Mouse (Mus musculus): Measurements from ENCODE around the gene Lrpap1.

Lrpap1 gene

DNA sequence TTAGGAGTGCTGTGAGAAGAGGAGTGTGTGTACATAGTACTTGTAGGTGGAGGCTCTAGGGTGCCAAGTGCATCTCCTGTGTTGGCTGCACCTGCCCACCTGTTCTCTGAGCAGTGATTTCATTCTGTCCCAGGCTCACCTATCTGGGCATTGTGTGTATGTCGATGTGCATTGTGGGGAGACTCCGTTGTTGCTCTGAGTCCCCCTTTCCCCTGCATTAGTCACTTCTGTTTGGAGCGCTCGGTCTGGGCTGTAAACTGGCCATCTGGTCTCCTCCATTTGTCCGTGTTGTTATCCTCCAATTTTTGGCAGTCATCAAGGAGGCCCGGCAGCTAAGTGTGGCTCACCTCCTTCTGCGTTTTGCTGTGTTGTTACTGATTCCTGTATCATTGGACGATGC lies 14.5 kb upstream of the Lrpap1 start:
- DNase-seq (ENCODE audit: low spot score) = no peak

DNA sequence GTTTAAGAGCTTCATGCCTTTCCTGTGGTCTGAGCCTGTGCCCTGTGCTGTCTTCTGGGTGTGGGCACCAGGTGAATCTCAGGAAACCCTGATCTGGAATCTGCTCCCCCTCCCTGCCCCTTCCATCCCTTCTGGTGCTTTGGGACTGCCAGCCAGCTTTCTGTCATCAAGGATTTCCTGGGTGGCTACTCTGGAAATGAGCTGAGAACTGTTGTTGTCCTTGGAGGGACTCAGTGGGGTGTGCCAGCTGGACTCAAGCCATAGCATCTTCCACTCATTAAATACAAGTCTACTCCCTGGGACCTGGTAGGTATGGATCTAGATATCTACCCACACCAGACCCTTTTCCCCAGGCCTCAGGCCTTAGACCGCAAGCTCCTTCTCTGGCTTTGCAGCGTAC lies 12.9 kb upstream of the Lrpap1 start:
- DNase-seq (ENCODE audit: low spot score) = peak; percentile 78

DNA sequence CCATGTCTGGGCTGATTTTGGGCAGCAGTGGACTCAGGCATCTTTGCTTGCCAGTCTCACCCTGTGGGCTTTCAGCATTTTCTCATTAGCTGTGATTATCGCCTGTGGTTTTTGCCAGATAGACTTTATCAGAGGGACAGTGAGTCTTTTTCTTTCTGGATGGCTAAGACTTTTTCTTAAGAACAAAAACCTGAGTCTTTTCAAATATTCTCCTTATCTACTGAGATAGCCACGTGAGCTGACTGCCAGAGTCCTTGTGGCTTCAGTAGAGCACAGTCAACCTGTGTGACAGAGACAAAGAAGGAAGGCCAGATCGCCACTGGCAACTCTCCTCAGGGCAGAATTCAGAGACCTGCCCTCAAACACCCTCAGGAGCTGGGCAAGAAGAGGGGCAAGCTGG lies 12.1 kb upstream of the Lrpap1 start:
- DNase-seq (ENCODE audit: low spot score) = peak; percentile 54

DNA sequence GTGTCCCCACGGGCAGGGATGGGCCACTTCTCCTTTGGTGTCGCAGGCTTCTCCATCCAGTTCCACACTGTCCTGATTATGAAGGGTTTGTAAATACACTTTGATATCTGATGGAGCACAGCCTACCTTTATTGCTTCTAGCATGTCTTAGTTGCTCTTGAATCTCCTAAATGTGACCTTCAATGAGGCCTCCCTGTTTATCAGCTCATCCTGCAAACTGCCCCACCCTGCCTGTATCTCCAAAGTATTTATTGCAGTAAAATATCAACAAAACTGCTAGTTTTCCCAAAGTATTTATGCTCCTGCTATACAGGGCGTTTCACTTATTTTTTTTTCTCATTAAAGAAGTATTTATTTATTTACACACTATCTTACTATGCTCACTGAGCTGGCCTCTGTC lies 10.4 kb upstream of the Lrpap1 start:
- no peak for DNase-seq (ENCODE audit: low spot score)

DNA sequence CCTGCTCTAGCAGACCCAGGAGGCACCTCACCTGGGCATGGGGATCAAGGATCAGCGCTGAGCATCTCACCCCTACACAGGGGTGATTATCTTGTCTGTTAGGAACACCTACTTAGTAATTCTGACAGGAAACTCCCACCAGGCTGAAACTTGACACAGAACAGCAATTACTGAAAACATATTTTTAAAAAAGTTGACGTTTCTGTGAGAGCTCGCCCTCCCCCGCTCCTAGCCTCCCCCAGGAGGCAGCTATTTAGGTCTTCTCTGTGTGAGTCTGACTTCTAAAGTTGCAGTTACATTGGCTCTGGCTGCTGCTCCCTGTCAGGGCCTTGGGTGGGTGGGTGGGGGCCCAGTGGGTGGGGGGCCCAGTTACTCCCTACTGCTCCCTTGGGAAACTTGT lies 6.9 kb upstream of the Lrpap1 start:
- no peak for DNase-seq (ENCODE audit: low spot score)

DNA sequence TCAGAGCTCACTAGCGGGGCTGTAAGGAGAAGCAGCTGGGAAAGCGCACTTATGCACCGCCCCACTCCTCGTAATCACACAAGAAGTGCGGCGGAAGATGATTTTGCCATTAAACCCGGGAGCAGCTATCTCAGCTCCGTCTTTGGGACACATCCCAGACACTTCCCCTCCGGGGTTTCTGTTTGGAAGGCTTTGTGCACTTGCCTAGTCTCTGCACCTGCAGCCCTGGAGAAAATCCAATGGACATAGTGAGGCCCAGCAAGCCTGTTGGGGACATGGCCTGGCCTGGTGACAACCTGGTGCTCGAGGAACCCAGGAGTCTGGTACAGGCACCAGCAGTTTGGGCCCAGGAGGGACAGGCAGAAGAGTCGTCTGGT lies 344 bp upstream of the Lrpap1 start:
- no peak for DNase-seq (ENCODE audit: low spot score)

DNA sequence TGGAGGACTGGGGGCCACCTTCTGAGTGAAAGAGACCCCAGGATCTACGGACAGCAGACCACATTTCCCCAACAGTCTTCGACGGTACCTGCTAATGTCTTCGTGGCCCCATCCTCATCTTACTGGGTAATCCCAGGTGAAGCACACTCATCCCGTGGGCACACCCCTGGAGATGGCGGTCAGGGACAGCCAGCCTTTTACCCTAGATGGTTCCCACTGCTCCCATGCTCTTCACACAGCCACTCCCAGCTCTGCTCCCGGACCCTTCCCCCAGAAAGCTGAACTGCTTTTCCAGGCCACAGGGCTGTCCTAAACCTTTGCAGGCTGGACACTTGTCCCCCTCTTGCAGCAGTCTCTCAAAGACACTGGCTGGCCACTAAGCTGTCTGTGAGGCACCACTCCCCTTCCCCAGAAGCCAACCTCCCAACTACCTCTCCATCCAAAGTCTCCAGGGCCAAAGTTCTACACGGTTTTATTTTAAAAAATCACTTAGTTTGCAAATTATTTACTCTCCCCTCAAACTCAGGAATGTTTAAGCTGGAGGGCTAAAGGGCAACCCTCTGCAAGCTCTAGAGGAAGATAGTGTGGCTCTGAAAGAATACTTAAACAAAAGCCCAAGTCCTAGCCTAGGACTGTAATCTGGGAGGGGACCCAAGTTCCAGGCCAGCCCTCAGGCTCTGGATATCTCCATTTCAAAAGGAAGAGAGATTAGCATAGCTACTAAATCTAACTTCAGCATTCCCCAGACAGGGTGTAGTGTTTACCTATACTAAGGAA lies 1.2 kb downstream of the Lrpap1 start:
- DNase-seq (ENCODE audit: low spot score) = no peak

DNA sequence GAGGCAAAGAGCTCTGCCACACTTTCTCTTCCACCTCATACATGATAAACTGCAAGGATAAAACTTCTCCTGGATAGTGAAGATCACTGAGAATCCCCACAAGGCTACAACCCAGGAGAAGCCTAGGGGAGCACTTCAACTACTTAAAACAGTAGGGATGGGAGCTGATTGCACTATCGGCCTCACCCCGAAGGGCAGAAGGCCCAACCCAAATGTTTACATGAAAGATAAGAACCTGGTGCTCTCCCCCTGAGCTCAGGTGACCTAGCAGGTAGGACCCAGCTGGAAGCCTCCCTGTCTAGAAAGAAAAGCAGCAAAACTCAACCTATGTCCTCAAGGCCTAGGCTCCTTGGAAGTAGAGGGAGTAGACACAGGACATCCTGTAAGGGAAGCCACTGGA lies 2.0 kb downstream of the Lrpap1 start:
- DNase-seq (ENCODE audit: low spot score) = no peak

DNA sequence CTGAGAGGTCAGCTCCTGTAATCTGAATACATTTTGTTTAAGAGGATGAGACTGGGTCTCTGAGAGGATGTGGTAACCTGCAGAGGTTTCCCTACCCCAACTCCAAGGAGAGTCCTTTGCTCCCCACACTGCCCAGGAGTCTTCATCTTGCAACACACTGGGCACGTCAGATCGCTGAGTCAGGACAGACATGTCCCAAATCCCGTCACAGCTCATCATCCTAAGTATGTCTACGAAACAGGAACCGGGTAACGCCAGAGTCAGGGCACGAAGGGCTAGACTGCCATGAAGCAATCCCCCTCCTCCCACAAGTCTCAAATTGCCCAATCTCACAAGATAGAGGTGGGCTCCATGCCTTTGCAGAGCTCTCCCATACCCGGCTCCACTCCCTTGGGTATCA lies 2.5 kb downstream of the Lrpap1 start:
- DNase-seq (ENCODE audit: low spot score) = no peak

DNA sequence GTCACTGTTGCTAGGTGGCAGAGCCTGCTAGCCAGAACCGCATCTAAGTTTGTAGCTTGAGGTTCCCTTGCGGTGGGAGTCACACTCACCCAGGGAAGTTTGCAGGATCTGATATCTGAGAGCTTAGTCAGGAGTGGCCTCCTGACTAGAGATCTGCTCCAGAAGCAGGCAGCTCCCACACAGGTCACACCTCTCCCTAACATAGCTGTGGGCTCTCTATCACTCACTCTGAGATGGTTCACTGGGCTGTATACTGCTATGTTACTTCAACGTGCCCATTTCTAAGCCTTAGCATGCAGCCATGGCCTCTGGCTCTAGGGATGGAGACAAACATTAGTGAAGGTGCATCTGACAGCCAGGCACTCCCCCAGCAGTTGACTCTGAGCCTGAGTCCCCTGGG lies 13.9 kb downstream of the Lrpap1 start:
- DNase-seq (ENCODE audit: low spot score) = no peak

DNA sequence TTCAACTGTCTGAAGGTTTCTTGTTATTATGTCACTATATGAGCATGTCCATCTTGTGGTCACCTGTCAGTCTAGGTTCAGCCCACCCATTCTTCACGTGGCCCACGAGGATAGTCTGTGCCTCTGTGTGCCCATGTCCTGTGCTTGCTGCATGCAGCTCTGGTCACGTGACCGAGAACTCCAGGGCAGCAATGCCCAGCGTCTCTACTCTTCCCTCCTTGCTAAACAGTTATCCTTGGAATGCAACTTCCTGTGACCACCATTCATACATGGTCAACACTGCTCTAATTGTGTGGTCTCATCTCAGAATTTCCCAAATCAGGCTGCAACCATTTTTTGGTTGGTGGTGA lies 16.0 kb downstream of the Lrpap1 start:
- DNase-seq (ENCODE audit: low spot score) = no peak

DNA sequence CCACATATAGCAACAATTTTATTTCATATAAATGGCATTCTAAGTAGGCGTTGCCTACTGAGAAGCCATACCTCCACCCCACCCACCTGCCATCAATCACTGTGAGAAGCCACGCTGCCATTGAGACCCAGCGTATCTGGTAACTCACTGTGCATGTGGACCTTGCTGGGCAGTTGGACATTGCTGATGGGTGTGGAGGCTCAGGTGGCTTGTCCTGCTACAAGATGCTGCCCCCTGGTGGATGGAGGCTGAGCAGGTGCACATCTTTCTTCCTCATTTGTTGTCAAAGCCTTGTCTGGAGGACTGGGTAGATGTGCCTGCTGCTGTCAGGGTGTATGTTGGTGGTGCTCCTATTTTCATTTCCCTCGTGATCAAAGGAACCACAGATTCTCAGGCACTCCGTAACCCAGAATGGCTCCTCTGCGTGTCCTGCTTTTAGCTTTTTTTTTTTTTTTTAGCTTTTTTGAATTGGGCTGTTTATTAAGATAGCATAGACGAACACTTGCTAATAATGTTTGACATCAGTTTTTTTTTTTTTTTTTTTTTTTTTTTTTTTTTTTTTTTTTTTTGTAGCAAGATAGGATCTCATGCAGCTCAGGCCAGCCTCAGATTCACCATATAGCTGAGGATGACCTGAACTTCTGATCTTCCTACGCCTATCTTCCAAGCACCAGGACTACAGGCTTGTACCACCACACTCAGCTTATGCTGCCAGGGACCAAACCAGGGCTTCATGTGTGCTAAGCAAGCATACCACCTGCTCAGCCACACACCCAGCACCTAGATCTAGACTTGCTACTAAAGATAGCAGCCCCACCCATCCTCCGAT lies 16.6 kb downstream of the Lrpap1 start:
- peak; percentile 91 for DNase-seq (ENCODE audit: low spot score)

DNA sequence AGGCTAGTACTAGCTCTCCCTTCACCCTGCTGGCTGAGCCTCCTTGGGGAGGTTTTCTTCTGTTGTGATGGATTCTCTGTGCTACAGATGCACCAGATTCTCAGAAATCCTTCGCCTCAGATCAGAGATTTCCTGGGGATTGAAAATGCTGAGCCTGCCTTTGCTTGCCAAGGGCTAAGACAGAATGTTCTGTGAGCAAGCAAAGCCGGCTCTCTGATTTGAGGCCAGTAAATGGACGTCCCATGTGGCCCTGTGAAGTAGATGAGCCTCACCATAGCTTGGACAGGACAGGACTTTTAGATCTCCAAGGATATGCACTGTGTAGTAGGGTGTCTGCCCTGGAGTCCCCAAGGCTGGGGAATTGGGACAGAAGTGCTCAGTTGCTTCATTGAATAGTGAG lies 20.7 kb downstream of the Lrpap1 start:
- DNase-seq (ENCODE audit: low spot score) = no peak

DNA sequence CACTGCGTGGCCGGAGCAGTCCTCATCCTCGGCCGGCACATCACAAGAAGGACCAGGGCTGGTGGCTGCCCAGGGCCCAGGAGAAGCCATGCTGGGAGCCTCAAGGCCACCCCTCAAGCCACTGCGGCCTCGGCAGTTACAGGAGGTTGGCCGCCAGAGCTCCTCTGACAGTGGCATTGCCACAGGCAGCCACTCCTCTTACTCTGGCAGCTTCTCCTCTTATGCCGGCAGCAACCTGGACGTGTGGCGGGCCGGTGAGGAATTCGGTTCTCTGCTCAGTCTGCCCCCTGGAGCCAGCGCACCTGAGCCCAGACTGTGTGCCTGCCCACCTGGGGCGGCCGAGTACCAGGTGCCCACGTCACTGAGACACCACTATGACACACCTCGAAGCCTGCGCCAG lies 26.5 kb downstream of the Lrpap1 start:
- no peak for DNase-seq (ENCODE audit: low spot score)

DNA sequence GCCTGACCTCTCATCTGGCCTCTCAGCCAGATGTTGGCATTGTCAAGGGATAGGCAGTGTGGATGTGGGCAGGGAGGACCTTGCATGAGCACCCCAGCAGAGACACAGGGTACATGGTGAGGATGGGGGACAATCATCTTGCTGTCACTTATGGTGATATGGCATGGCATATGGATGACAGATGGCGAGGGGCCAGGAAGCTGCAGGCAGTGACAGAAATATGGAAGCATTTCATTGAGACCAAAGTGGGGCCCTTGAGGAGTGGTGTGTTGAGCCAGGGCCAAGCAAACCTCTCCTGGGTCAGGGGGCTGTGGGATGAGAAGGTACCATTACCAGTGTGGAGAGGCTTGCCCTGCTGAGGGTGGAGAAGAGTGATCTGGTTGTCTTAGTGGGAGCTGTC lies 29.2 kb downstream of the Lrpap1 start:
- no peak for DNase-seq (ENCODE audit: low spot score)

DNA sequence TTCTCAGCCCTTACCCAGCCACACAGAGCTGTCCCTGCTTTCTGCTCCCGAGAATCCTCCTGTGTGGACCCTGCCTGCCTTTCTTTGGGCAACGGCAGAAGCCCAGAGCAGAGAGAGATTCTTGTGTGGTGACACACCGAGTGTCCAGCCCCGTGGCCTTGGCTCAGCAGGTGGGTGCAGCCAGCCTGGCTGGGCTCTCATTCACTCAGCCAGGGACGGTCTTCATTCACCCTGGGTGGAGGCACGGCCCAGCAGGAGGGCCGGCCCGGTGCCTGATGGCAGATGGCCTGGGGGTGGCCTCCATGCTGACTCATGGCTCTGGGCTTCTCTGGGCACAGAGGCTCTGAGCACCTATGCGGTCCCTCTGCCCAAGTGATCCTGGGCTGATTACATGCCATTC lies 31.6 kb downstream of the Lrpap1 start:
- DNase-seq (ENCODE audit: low spot score) = peak; percentile 57

DNA sequence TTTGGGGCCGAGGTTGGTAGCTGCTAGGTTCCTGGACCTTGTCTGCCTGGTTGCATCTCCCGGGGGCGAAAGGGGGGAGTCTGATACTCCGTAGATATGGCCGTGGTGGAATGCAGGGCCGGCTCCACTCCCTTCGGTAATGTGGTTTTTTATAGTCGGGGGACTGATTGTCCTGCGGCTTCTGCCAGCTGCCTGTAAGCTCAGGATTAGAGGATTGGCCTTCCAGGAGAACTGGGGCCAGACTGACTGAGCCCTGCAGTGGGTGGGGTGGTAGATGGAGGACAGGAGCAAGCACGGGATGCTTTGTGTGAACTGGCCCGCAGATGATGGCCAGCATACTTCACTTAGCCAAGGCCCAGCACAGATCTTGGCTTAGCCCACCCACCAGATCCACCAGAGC lies 32.3 kb downstream of the Lrpap1 start:
- no peak for DNase-seq (ENCODE audit: low spot score)

DNA sequence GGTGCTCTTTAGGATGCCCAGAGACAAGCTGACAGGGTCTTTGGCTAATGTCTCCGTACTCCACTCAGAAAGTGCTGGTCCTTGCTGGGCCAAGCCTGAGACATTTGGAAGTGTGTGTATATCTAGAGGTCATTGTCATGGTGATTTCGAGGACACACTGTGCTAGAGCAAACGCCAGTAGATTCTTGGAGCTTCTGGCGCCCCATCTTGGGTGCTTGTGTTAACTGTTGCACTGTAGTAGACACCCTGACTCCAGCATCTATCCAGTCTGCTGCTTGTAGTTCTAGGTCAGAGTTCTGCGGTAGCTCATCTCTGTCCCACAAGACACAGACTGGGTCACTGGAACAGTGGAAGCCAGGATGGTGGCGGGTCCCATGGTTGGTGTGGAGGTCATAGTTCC lies 33.7 kb downstream of the Lrpap1 start:
- DNase-seq (ENCODE audit: low spot score) = no peak

DNA sequence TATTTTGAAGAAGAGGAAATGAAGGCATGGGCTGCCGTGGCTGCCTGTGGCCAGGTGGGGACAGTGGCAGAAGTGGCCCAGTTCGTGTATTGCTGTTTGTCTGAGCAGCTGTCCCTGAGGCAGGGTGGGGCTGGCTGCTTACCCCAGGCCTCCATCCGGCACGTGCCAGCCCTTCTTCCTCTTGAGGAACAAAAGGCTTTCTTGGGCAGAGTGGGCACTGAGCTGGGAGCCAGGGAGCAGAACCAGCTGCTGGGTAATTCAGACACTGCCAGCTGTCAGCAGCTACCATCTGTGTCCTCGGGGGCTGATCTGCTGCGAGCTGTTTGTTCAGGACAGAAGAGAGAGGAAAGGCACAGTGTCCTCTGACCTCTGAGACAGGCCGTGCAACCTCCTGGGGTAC lies 34.6 kb downstream of the Lrpap1 start:
- no peak for DNase-seq (ENCODE audit: low spot score)

DNA sequence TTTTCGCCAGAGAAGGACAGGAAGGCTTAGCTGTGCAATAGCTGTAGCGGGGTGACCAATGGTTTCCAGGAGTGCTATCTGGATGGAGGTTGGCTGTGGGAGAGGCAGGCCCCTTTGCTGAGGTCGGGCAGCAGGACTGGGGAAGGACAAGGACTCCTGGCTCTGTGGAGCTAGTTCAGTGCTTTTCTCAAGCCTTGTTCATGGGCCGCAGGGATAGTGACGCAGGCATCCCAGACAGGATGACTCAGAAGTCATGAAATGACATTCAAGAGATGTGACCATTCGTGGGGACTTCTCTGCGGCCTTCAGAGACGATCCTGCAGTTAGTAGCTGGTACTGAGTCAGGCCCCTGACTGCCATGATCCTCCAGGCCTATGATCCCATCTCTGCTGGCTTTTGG lies 35.3 kb downstream of the Lrpap1 start:
- no peak for DNase-seq (ENCODE audit: low spot score)

DNA sequence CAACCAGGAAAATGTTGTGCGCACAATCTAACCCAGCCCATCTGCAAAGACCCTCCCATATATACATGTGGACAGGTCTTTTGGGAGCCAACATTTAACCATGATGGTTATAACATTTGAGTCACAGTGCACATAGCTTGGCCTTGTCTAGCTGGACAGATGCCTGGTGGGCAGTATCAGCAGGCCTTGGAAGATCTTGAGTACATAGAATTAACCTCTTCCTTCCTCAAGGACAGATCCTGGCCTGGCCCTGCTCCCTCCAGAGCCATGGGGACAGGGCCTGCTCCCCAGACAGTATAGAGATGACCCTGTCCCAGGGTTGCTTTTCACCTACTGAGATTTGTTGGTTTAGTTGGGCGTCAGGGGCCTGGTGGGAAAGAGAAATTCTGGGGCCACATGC lies 35.7 kb downstream of the Lrpap1 start:
- DNase-seq (ENCODE audit: low spot score) = no peak

DNA sequence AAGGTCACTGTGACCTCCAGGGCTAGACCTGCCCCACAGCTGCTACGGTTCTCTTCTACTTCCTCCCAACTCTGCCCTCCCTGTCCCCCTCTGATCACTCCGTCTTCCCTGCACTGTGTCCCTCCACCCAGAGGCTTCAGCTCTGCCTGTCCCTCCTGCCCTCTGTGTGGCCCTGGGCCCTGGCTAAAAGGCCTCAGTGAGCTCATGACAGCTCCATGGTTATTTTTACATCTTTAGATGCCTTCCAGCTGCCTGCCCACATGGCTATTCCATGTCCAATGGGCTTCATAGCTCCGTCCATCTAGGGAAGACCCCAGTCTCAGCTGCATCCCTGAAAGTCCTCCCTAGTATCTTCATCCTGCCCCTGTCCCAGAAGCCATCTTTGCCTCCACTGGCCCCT lies 45.5 kb downstream of the Lrpap1 start:
- DNase-seq (ENCODE audit: low spot score) = no peak

DNA sequence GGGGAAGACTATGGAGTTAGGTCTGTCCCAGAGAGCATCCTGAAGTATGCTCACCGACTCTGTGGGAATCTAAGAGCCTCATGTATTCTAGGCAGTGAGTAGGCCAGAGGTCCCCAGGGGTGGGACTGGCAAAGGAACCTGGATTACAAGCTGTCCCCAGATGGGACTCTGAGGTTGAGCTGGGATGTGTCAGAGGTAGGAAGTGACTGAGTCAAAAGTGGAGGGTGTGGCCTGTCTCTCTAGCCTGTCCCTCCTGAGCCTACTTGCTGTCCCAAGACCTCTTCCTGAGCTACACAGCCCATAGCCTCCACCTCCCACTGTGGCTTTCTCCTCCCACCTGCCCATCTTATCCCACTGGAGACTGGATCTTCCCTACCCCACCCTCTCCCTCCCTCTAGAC lies 47.4 kb downstream of the Lrpap1 start:
- DNase-seq (ENCODE audit: low spot score) = no peak

DNA sequence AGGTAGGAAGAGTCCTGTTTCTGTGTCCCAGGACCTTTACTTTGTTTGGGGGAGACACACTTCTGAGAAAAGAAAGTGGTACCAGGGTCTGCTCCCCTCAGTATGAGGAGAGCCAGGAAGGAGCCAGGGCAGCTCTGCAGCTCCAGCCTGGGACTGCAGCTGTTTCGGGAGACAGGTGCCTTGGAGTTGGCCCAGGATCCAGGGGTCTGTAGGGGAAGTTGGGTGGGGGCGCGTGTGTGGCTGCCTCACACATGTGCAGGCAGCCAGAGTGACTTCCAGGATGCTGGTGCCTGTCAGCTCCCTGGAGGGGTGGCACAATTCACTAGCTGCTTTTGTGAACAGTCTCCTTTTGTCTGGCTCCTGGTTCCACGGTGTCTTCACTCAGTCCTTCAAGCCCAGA lies 48.0 kb downstream of the Lrpap1 start:
- no peak for DNase-seq (ENCODE audit: low spot score)

Measured in testis, postnatal 10 days (tissue).